Mouse (Mus musculus): Measurements from ENCODE around the gene Acp5.

Acp5 gene

GRCm38 (mm10) chr9:22143108-22144037 lies 7.9 kb upstream of the Acp5 start:
- DNase-seq (ENCODE audit: low spot score in 2 of 2), result peak; percentile 77 to 89

GRCm38 (mm10) chr9:22139746-22140145 lies 4.2 kb upstream of the Acp5 start:
- DNase-seq (ENCODE audit: low spot score in 2 of 2), result no peak

- DNase-seq (ENCODE audit: low spot score in 2 of 2), result no peak
These were observed 3.0 kb upstream of the Acp5 start for GRCm38 (mm10) chr9:22138480-22138879.

GRCm38 (mm10) chr9:22136765-22137547 lies 1.4 kb upstream of the Acp5 start:
- no peak for DNase-seq (ENCODE audit: low spot score in 2 of 2)

- no peak for DNase-seq (ENCODE audit: low spot score in 2 of 2)
These were observed 395 bp downstream of the Acp5 start for GRCm38 (mm10) chr9:22134988-22135643.

GRCm38 (mm10) chr9:22134246-22134890 lies 1.1 kb downstream of the Acp5 start:
- no peak for DNase-seq (ENCODE audit: low spot score in 2 of 2)

- DNase-seq (ENCODE audit: low spot score in 2 of 2), result no peak
These were observed 3.3 kb downstream of the Acp5 start for GRCm38 (mm10) chr9:22132220-22132619.

GRCm38 (mm10) chr9:22131226-22131981 lies 4.1 kb downstream of the Acp5 start:
- DNase-seq (ENCODE audit: low spot score in 2 of 2), result no peak

- DNase-seq (ENCODE audit: low spot score in 2 of 2), result no peak
These were observed 10.1 kb downstream of the Acp5 start for GRCm38 (mm10) chr9:22125246-22126027.

- DNase-seq (ENCODE audit: low spot score in 2 of 2), result no peak
These were observed 11.3 kb downstream of the Acp5 start for GRCm38 (mm10) chr9:22124169-22124568.

- no peak for DNase-seq (ENCODE audit: low spot score in 2 of 2)
These were observed 12.4 kb downstream of the Acp5 start for GRCm38 (mm10) chr9:22123069-22123609.

- DNase-seq (ENCODE audit: low spot score in 2 of 2), result no peak
These were observed 13.5 kb downstream of the Acp5 start for GRCm38 (mm10) chr9:22122005-22122404.

- DNase-seq (ENCODE audit: low spot score in 2 of 2), result no peak
These were observed 14.0 kb downstream of the Acp5 start for GRCm38 (mm10) chr9:22121545-22121944.

- peak in 1 of 2 experiments; percentile 54 for DNase-seq (ENCODE audit: low spot score in 2 of 2)
These were observed 16.0 kb downstream of the Acp5 start for GRCm38 (mm10) chr9:22119543-22119942.

GRCm38 (mm10) chr9:22117754-22118456 lies 17.6 kb downstream of the Acp5 start:
- DNase-seq (ENCODE audit: low spot score in 2 of 2), result peak; percentile 57 to 64

- peak; percentile 97 for DNase-seq (ENCODE audit: low spot score in 2 of 2)
These were observed 18.6 kb downstream of the Acp5 start, which contains the start of gene Elof1 for GRCm38 (mm10) chr9:22116740-22117426. TSS of gene Elof1 (minus strand) at chr9:22117172.

GRCm38 (mm10) chr9:22116086-22116485 lies 19.4 kb downstream of the Acp5 start:
- no peak for DNase-seq (ENCODE audit: low spot score in 2 of 2)

GRCm38 (mm10) chr9:22115635-22116034 lies 19.9 kb downstream of the Acp5 start:
- DNase-seq (ENCODE audit: low spot score in 2 of 2), result no peak

Measured in right cerebral cortex, postnatal 10 days (tissue).